Mouse (Mus musculus) MEL-GATA-1-ER (cell line): ENCODE measurements around the gene Bcorl1.

Source experiments
- DNase-seq: peaks from one replicate; pipeline ENCODE4 v3.0.0-alpha.2; 2012; ENCODE audit warnings: low read depth; ENCODE audit errors: extremely low read depth

Gene Bcorl1

GRCm38 (mm10) chrX:48441954-48442353, 100.8 kb downstream of the Bcorl1 start:
- DNase-seq, result no peak

- DNase-seq, result no peak
Observed at GRCm38 (mm10) chrX:48444677-48445076, 103.5 kb downstream of the Bcorl1 start.

GRCm38 (mm10) chrX:48449646-48450045, 108.5 kb downstream of the Bcorl1 start:
- no peak for DNase-seq

- DNase-seq, result no peak
Observed at GRCm38 (mm10) chrX:48452231-48452890, 111.2 kb downstream of the Bcorl1 start.

- DNase-seq, result no peak
Observed at GRCm38 (mm10) chrX:48452931-48453673, 111.9 kb downstream of the Bcorl1 start.

- DNase-seq, result no peak
Observed at GRCm38 (mm10) chrX:48453736-48454494, 112.8 kb downstream of the Bcorl1 start.

- DNase-seq, result no peak
Observed at GRCm38 (mm10) chrX:48454495-48454878, 113.3 kb downstream of the Bcorl1 start.

- no peak for DNase-seq
Observed at GRCm38 (mm10) chrX:48455018-48455417, 113.9 kb downstream of the Bcorl1 start.

GRCm38 (mm10) chrX:48456956-48457355, 115.8 kb downstream of the Bcorl1 start:
- no peak for DNase-seq
